Mouse (Mus musculus) G1E (cell line): Measurements from ENCODE around the gene Setd2.

Source experiments
- CTCF ChIP-seq: IDR thresholded peaks from 2 replicates; pipeline ENCODE4 v1.5.1; 2012; ENCODE audit warnings: low read depth, low read length, inconsistent platforms, mixed read lengths
- GATA1 ChIP-seq: IDR thresholded peaks from 2 replicates; pipeline ENCODE4 v1.6.1; 2012; ENCODE audit warnings: borderline replicate concordance, low read length, inconsistent platforms, mixed read lengths
- POLR2AphosphoS5 ChIP-seq: IDR thresholded peaks from 2 replicates; pipeline ENCODE4 v1.6.1; 2012; ENCODE audit warnings: low read depth, low read length, inconsistent platforms; ENCODE audit not compliant: insufficient replicate concordance

DNA sequence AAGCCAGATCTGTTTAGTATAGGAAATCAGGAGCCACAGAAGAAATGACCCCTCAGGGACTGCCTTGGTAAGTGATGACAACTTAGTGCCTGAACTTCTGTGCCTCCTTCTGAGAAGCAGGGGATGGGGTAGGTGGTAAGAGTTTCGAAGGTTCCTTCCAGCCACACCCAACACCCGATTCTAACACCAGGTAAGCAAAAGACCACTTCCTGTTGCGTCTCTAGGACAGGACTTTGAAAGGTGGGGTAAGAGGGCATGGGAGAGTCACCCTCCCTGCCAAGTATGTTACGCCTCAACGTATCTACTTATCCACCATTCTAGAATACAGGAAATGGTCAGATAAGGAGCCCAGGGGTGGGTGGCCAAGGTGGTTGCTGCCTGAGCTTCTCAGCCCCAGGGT is 108.6 kb downstream of the Setd2 start:
- TF ChIP-seq CTCF (no peak), GATA1 (no peak), POLR2AphosphoS5 (no peak)
